Mouse (Mus musculus) erythroblast, embryonic 14.5 days (primary cell): ENCODE results near the gene Grk2.

Experiments used
- GATA1 ChIP-seq: IDR thresholded peaks from 2 replicates; pipeline ENCODE4 v1.6.1; 2012; ENCODE audit warnings: low read length, inconsistent platforms, mixed read lengths
- TAL1 ChIP-seq: IDR thresholded peaks from 3 replicates; pipeline ENCODE4 v1.6.1; 2012; ENCODE audit warnings: low read length, inconsistent platforms, mixed read lengths

DNA sequence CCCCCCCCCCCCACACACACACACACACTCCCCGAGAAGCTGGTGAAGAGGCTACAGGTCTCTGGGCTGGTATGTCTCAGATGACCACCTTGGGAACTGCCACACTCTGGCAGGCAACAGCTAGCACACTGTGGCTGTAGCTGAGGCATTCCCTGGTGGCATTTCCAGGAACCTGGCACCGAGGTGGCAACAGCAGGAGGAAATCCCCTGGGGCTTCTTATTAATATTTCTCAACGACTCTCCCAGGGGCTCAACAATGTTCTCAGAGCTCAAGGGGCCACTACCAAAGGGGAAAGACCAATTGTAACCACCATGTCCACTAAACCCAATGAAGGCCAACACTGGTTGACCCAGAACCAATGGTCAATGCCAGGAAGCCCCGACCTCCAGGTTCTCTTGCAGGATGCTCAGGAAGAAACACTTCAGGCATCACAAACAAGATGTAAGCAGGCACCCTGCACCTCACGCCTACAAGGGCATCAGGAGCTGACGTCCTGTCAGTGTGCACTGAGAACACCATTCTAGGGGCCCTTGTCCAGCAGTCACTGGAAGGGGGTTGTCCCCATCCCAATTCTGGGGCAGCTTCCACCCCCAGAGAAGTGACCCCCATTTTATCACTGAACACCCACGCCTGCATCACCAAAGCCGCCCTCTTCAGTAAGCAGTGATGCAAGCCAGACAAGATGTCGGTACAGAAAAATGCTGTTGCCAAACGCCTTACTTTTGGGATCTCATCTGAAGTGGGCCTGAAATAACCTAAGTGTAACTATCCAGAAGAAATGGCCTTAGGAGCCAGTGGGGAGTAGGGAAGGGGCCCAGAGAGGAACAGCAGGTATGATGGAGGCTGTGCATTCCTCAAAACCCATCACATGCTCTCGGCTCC is 4.9 kb downstream of the Grk2 start:
- TF ChIP-seq TAL1 = no peak
- TF ChIP-seq GATA1 = no peak
